Mouse (Mus musculus): Measurements from ENCODE around the gene Tbc1d8.

DNA sequence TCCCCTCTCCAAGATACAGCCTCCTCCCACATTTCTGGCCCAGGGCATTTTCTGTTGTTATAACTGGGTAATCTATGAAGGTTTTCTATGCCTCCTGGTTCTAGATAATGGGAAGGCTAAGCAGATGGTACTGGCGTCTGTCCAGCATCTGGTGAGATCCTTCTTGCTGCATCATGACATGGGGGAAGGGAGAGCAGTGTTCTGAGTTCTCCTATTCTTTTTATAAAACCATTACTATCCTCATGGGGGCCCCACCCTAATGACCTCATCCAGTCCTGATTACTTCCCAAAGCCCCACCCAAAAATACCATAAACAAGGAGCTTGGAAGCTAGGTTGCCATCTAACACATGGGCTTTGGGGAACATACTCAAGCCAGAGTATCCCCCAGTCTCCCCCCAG lies 129.6 kb downstream of the Tbc1d8 start:
- TF ChIP-seq CTCF (IDR thresholded peaks at IDR 0.05) (no peak), EP300 (IDR thresholded peaks at IDR 0.05) (peak; percentile 84)
